Mouse (Mus musculus): Measurements from ENCODE around the gene Rhbdl1. TPM values are rescaled to one million over a fixed set of nuclear protein-coding genes. Genes with fewer than 3 reads are reported as not detected.
A peak's percentile ranks its signal among the peaks of the same experiment; 100 is the strongest.
"Not testable (repeated sequence)": the region's sequence is repeated elsewhere in the genome, so short reads cannot be mapped to it uniquely, and the experiment has no call there.

Gene Rhbdl1
- polyA plus RNA-seq, 1 experiment from 2014 or later, result 73.4 TPM

- Histone ChIP-seq H3K4me1 (ENCODE audit: control insufficient read depth, insufficient read depth, low read depth, low read length) (peaks cover 39% of the 10 kb centered on the region), H3K27ac (ENCODE audit: low read depth, low read length) (peak within 1 kb of the TSS; percentile 97), H3K9ac (ENCODE audit: low read depth, low read length) (peak within 1 kb of the TSS; percentile 90), H3K4me2 (ENCODE audit: low read length) (peak within 1 kb of the TSS; percentile 82), H3K27me3 (replicated peaks; ENCODE audit: control insufficient read depth, insufficient read depth, low read length) (no peaks in the 10 kb centered on the region), H3K36me3 (ENCODE audit: control insufficient read depth, insufficient read depth, low read length) (no peaks in the 10 kb centered on the region), H3K4me3 (ENCODE audit: low read length) (peak within 1 kb of the TSS; percentile 81), H3K9me3 (ENCODE audit: control insufficient read depth, low read length) (no peaks in the 10 kb centered on the region)
- ATAC-seq, result peak; percentile 90
- WGBS, result under 1% methylated on average over 80 of the region's 100 CpGs
Observed at GRCm38 (mm10) chr17:25808789-25809605, 28.1 kb downstream of the Rhbdl1 start, which contains the start of gene Fbxl16. TSS of gene Fbxl16 (plus strand) at chr17:25809085.

GRCm38 (mm10) chr17:25808028-25808427 is 29.1 kb downstream of the Rhbdl1 start:
- peak; percentile 12; the same call in 1 of the 2 replicates for ATAC-seq
- peak overlapping the region; percentile 97 for H3K27ac ChIP-seq (ENCODE audit: low read depth, low read length)
- H3K4me1 ChIP-seq (ENCODE audit: control insufficient read depth, insufficient read depth, low read depth, low read length), result peaks cover 37% of the 10 kb centered on the region
- H3K9ac ChIP-seq (ENCODE audit: low read depth, low read length), result peak overlapping the region; percentile 90
- H3K4me3 ChIP-seq (ENCODE audit: low read length), result peak overlapping the region; percentile 81
- H3K9me3 ChIP-seq (ENCODE audit: control insufficient read depth, low read length), result no peaks in the 10 kb centered on the region
- no peaks in the 10 kb centered on the region for H3K27me3 ChIP-seq (replicated peaks; ENCODE audit: control insufficient read depth, insufficient read depth, low read length)
- peak overlapping the region; percentile 82 for H3K4me2 ChIP-seq (ENCODE audit: low read length)
- 19% methylated on average over 5 of the region's 5 CpGs for whole genome bisulfite sequencing
- H3K36me3 ChIP-seq (ENCODE audit: control insufficient read depth, insufficient read depth, low read length), result no peaks in the 10 kb centered on the region

GRCm38 (mm10) chr17:25807452-25807851 is 29.6 kb downstream of the Rhbdl1 start:
- 46% methylated on average over 2 of the region's 2 CpGs for WGBS
- not testable (repeated sequence) for H3K36me3 ChIP-seq (ENCODE audit: control insufficient read depth, insufficient read depth, low read length); H3K9me3 ChIP-seq (ENCODE audit: control insufficient read depth, low read length); H3K4me3 ChIP-seq (ENCODE audit: low read length); H3K27ac ChIP-seq (ENCODE audit: low read depth, low read length); H3K9ac ChIP-seq (ENCODE audit: low read depth, low read length); ATAC-seq; H3K4me2 ChIP-seq (ENCODE audit: low read length); H3K27me3 ChIP-seq (replicated peaks; ENCODE audit: control insufficient read depth, insufficient read depth, low read length)
- peaks cover 37% of the 10 kb centered on the region for H3K4me1 ChIP-seq (ENCODE audit: control insufficient read depth, insufficient read depth, low read depth, low read length)

- H3K4me2 ChIP-seq (ENCODE audit: low read length), result no peak overlapping the region
- no peaks in the 10 kb centered on the region for H3K27me3 ChIP-seq (replicated peaks; ENCODE audit: control insufficient read depth, insufficient read depth, low read length)
- 88% methylated on average over 4 of the region's 4 CpGs for WGBS
- peaks cover 36% of the 10 kb centered on the region for H3K4me1 ChIP-seq (ENCODE audit: control insufficient read depth, insufficient read depth, low read depth, low read length)
- H3K27ac ChIP-seq (ENCODE audit: low read depth, low read length), result no peak overlapping the region
- H3K36me3 ChIP-seq (ENCODE audit: control insufficient read depth, insufficient read depth, low read length), result no peaks in the 10 kb centered on the region
- H3K9ac ChIP-seq (ENCODE audit: low read depth, low read length), result no peak overlapping the region
- no peaks in the 10 kb centered on the region for H3K9me3 ChIP-seq (ENCODE audit: control insufficient read depth, low read length)
- ATAC-seq, result no peak
- no peak overlapping the region for H3K4me3 ChIP-seq (ENCODE audit: low read length)
Observed at GRCm38 (mm10) chr17:25806507-25806906, 30.6 kb downstream of the Rhbdl1 start.

GRCm38 (mm10) chr17:25802825-25803517 is 34.1 kb downstream of the Rhbdl1 start:
- H3K27ac ChIP-seq (ENCODE audit: low read depth, low read length), result peak overlapping the region; percentile 77
- peak overlapping the region; percentile 25 for H3K4me2 ChIP-seq (ENCODE audit: low read length)
- no peak overlapping the region for H3K4me3 ChIP-seq (ENCODE audit: low read length)
- 6% methylated on average over 10 of the region's 10 CpGs for WGBS
- H3K36me3 ChIP-seq (ENCODE audit: control insufficient read depth, insufficient read depth, low read length), result no peaks in the 10 kb centered on the region
- H3K27me3 ChIP-seq (replicated peaks; ENCODE audit: control insufficient read depth, insufficient read depth, low read length), result no peaks in the 10 kb centered on the region
- peak overlapping the region; percentile 56 for H3K9ac ChIP-seq (ENCODE audit: low read depth, low read length)
- H3K9me3 ChIP-seq (ENCODE audit: control insufficient read depth, low read length), result no peaks in the 10 kb centered on the region
- H3K4me1 ChIP-seq (ENCODE audit: control insufficient read depth, insufficient read depth, low read depth, low read length), result peaks cover 17% of the 10 kb centered on the region
- ATAC-seq, result peak; percentile 93

- H3K9ac ChIP-seq (ENCODE audit: low read depth, low read length), result no peak overlapping the region
- no peak overlapping the region for H3K4me3 ChIP-seq (ENCODE audit: low read length)
- no peaks in the 10 kb centered on the region for H3K9me3 ChIP-seq (ENCODE audit: control insufficient read depth, low read length)
- H3K27me3 ChIP-seq (replicated peaks; ENCODE audit: control insufficient read depth, insufficient read depth, low read length), result peaks cover 3% of the 10 kb centered on the region; the same call in 1 of the 2 replicates
- no peak overlapping the region for H3K27ac ChIP-seq (ENCODE audit: low read depth, low read length)
- peak; percentile 4; the same call in 1 of the 2 replicates for ATAC-seq
- H3K4me2 ChIP-seq (ENCODE audit: low read length), result no peak overlapping the region
- WGBS, result 8% methylated on average over 6 of the region's 6 CpGs
- H3K36me3 ChIP-seq (ENCODE audit: control insufficient read depth, insufficient read depth, low read length), result no peaks in the 10 kb centered on the region
- peaks cover 30% of the 10 kb centered on the region for H3K4me1 ChIP-seq (ENCODE audit: control insufficient read depth, insufficient read depth, low read depth, low read length)
Observed at GRCm38 (mm10) chr17:25801029-25801428, 36.1 kb downstream of the Rhbdl1 start.

- Histone ChIP-seq H3K36me3 (ENCODE audit: control insufficient read depth, insufficient read depth, low read length) (no peaks in the 10 kb centered on the region), H3K4me3 (ENCODE audit: low read length) (peak within 1 kb of the TSS; percentile 65), H3K4me1 (ENCODE audit: control insufficient read depth, insufficient read depth, low read depth, low read length) (peaks cover 28% of the 10 kb centered on the region), H3K9ac (ENCODE audit: low read depth, low read length) (peak within 1 kb of the TSS; percentile 67), H3K4me2 (ENCODE audit: low read length) (peak within 1 kb of the TSS; percentile 83), H3K9me3 (ENCODE audit: control insufficient read depth, low read length) (no peaks in the 10 kb centered on the region), H3K27ac (ENCODE audit: low read depth, low read length) (peak within 1 kb of the TSS; percentile 83), H3K27me3 (replicated peaks; ENCODE audit: control insufficient read depth, insufficient read depth, low read length) (peaks cover 3% of the 10 kb centered on the region; the same call in 1 of the 2 replicates)
- peak; percentile 55 for ATAC-seq
- 0% methylated on average over 28 of the region's 35 CpGs for WGBS
Observed at GRCm38 (mm10) chr17:25796951-25797369, 40.1 kb downstream of the Rhbdl1 start, which contains the start of gene Metrn. TSS of gene Metrn (minus strand) at chr17:25797136.

- peak overlapping the region; percentile 65 for H3K4me3 ChIP-seq (ENCODE audit: low read length)
Observed at GRCm38 (mm10) chr17:25796211-25796771, 40.8 kb downstream of the Rhbdl1 start.

More at GRCm38 (mm10) chr17:25796211-25796771, 40.8 kb downstream of the Rhbdl1 start:
- H3K4me2 ChIP-seq (ENCODE audit: low read length), result peak overlapping the region; percentile 83
- H3K27ac ChIP-seq (ENCODE audit: low read depth, low read length), result peak overlapping the region; percentile 83
- no peak for ATAC-seq
- H3K4me1 ChIP-seq (ENCODE audit: control insufficient read depth, insufficient read depth, low read depth, low read length), result peaks cover 30% of the 10 kb centered on the region
- peaks cover 3% of the 10 kb centered on the region; the same call in 1 of the 2 replicates for H3K27me3 ChIP-seq (replicated peaks; ENCODE audit: control insufficient read depth, insufficient read depth, low read length)
- WGBS, result 1% methylated on average over 29 of the region's 37 CpGs
- H3K36me3 ChIP-seq (ENCODE audit: control insufficient read depth, insufficient read depth, low read length), result no peaks in the 10 kb centered on the region
- peak overlapping the region; percentile 67 for H3K9ac ChIP-seq (ENCODE audit: low read depth, low read length)
- no peaks in the 10 kb centered on the region for H3K9me3 ChIP-seq (ENCODE audit: control insufficient read depth, low read length)

Measured in hindbrain, embryonic 16.5 days (tissue).